Mouse (Mus musculus) liver, postnatal 0 days (tissue): ENCODE results near the gene Ctsd. TPM values are rescaled to one million over a fixed set of nuclear protein-coding genes. Genes with fewer than 3 reads are reported as not detected.

ENCODE experiments used
- ATAC-seq: fragments of 200-750 bp; cut with Nextera tagmentation; 2 replicates; pipeline ENCODE4 v1.8.0; 2017; ENCODE audit warnings: mild to moderate bottlenecking, moderate library complexity
- DNase-seq: peaks from one replicate; pipeline ENCODE4 v3.0.0-alpha.2; 2016
- H3K27ac ChIP-seq: fragments of 300-500 bp; sonication (generic); 2 replicates; pipeline ENCODE4 v1.5.1; 2014; ENCODE audit warnings: antibody characterized with exemption, moderate library complexity, mild to moderate bottlenecking, low read depth
- H3K27me3 ChIP-seq: fragments of 300-500 bp; sonication (generic); 2 replicates; pipeline ENCODE4 v1.6.1; 2014; ENCODE audit warnings: low read length, control low read depth, mixed read lengths; ENCODE audit not compliant: insufficient read depth
- H3K36me3 ChIP-seq: fragments of 300-500 bp; sonication (generic); replicated peaks from 2 replicates; pipeline ENCODE4 v1.6.1; 2014; ENCODE audit warnings: mild to moderate bottlenecking, control low read depth, low read length, moderate library complexity, mixed read lengths; ENCODE audit not compliant: insufficient read depth
- H3K4me1 ChIP-seq: fragments of 300-500 bp; sonication (generic); 2 replicates; pipeline ENCODE4 v1.6.1; 2014; ENCODE audit warnings: antibody characterized with exemption, mild to moderate bottlenecking, control low read depth; ENCODE audit not compliant: insufficient read depth
- H3K4me2 ChIP-seq: fragments of 300-500 bp; sonication (generic); 2 replicates; pipeline ENCODE4 v1.6.1; 2014; ENCODE audit warnings: low read depth, mild to moderate bottlenecking, low read length, moderate library complexity, mixed read lengths
- H3K4me3 ChIP-seq: fragments of 300-500 bp; sonication (generic); 2 replicates; pipeline ENCODE4 v1.5.1; 2014; ENCODE audit warnings: low read depth, low read length
- H3K9ac ChIP-seq: fragments of 300-500 bp; sonication (generic); replicated peaks from 2 replicates; pipeline ENCODE4 v1.6.1; 2014; ENCODE audit warnings: mild to moderate bottlenecking, moderate library complexity
- H3K9me3 ChIP-seq: fragments of 300-500 bp; sonication (generic); 2 replicates; pipeline ENCODE4 v1.6.1; 2016; ENCODE audit warnings: mild to moderate bottlenecking, control low read depth, low read length, mixed read lengths
- CTCF ChIP-seq: sonication (generic); IDR thresholded peaks from 2 replicates; pipeline ENCODE4 v1.5.1; 2016; ENCODE audit warnings: antibody characterized with exemption, low read depth
- EP300 ChIP-seq: IDR thresholded peaks from 2 replicates; pipeline ENCODE4 v1.6.1; 2016; ENCODE audit warnings: antibody characterized with exemption, low read depth, mild to moderate bottlenecking
- WGBS: fragments of 180-500 bp; shearing (Covaris S2); extraction: QIAGEN DNeasy Blood & Tissue Kit; methylation state at CpG from one replicate; pipeline ENCODE4 v1.1.7; 2014; ENCODE audit not compliant: insufficient replicate concordance; 5-methylcytosine and 5-hydroxymethylcytosine counted together
- polyA plus RNA-seq: library from polyadenylated mRNA; unstranded; fragments of >200 nt; fragmentation: Nextera tagmentation; extraction: Ambion mirVana; gene quantifications from 2 replicates; pipeline ENCODE4 v1.2.1, GENCODE M21; 2015

The Ctsd gene
- polyA plus RNA-seq, 1 experiment from 2014 or later: 324 TPM

DNA sequence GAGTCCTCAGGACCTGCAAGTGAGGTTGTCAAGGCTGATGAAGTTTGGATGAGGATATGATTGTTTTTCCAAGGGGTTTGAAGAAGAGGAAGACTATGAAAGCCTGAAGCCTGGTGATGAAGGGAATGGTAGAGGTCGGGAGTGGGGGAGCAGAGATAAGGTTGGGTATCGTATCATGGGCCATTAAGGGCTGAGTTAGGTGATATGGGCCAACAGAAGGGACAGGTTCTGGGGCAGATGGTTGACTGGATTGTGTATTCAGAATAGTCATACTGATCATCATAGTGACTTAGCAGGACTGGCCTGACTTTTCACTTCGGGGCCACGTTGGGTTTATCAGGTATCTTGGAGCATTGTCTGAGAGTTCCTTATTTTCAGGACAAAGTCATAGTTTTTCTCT, 7.6 kb upstream of the Ctsd start:
- TF ChIP-seq CTCF: no peak
- 0 out of 2 replicates have a peak, but pooled peaks have one; percentile 11 for TF ChIP-seq EP300
- Histone ChIP-seq H3K9me3 (no peaks in the 10 kb centered on the region), H3K4me2 (no peak overlapping the region), H3K27ac (peak overlapping the region; percentile 84; the same call in 1 of the 2 replicates), H3K4me1 (peaks cover 63% of the 10 kb centered on the region), H3K4me3 (no peak overlapping the region), H3K36me3 (no peaks in the 10 kb centered on the region), H3K9ac (no peak overlapping the region), H3K27me3 (no peaks in the 10 kb centered on the region)
- DNase-seq (no peak), ATAC-seq (no peak)
- WGBS: 51% methylated on average over 4 of the region's 4 CpGs

DNA sequence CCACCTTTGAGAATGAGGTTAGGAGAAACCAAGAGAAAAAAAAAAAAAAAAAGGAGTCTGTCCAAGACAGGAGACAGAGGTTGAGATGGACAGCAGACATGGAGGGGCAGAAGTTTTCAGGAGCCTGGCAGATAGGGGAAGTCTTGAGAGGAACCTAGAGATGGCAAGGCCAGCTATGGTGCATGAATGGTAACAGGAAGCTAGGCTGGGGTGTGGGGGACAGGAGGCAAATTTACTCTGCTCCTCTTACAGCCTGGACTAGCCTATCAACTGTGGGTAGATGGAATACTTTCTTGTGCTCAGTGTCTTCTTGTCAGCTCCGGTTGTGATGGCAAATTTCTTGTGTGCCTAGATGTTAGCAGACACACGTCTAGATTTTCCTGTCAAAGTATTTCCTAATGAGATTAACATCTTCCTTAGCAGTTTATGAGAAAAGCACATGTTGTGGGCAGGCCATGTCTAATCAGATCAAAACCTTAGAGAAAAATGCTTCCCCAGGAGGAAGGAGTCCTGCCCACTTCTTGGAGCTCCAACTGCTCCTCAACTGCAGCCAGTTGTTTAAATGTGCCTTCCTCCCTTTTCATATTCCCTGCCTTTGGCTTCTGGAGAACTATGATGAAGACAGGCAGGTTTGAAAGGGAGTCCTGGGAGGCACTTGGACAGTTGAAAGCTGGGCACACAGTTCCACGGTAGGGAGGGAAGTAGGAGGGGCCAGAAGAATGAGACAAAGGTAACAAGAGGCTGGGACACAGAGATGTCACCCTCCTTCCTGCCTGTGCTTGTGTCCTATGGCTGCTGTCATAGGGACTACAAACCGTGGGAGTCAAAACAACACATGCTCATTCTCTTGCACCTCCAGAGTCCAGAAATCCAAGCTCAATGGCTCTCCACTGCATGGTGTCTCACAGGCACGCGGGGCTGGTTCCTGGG, 6.7 kb upstream of the Ctsd start:
- peaks cover 56% of the 10 kb centered on the region for H3K4me1 ChIP-seq
- no peak for TF ChIP-seq CTCF
- TF ChIP-seq EP300: no peak
- DNase-seq (no peak), ATAC-seq (no peak)
- WGBS: 40% methylated on average over 6 of the region's 6 CpGs
- H3K9ac ChIP-seq: no peak overlapping the region
- no peak overlapping the region for H3K4me3 ChIP-seq
- H3K27me3 ChIP-seq: no peaks in the 10 kb centered on the region
- peak overlapping the region; percentile 84 for H3K27ac ChIP-seq
- H3K9me3 ChIP-seq: no peaks in the 10 kb centered on the region
- no peaks in the 10 kb centered on the region for H3K36me3 ChIP-seq
- H3K4me2 ChIP-seq: no peak overlapping the region

DNA sequence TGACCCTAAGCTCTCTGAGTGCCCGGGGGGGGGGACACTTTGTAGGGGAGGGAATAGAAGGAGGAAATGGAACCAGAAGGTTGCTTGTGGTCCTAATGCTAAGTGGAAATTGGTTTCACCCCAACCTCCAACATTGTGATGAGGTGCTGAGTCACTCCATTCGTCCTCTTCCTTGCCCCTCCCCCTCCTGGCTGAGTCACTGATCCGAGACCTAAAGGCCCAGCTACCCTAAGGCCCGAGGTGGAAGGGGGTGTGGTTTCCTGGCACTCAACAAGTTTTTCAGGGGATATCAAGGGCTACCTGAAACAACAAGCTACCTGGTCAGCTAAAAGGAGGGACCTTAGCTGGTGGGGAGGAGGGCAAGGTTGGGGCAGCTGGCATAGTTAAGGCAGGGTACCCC, 5.4 kb upstream of the Ctsd start:
- WGBS: 16% methylated on average over 4 of the region's 4 CpGs
- H3K4me1 ChIP-seq: peaks cover 55% of the 10 kb centered on the region
- H3K9me3 ChIP-seq: no peaks in the 10 kb centered on the region
- H3K4me2 ChIP-seq: peak overlapping the region; percentile 48
- H3K4me3 ChIP-seq: no peak overlapping the region
- TF ChIP-seq CTCF: no peak
- TF ChIP-seq EP300: peak; percentile 74
- H3K36me3 ChIP-seq: no peaks in the 10 kb centered on the region
- DNase-seq (peak; percentile 84), ATAC-seq (peak; percentile 83)
- H3K27ac ChIP-seq: peak overlapping the region; percentile 84
- no peak overlapping the region; the same call in 1 of the 2 replicates for H3K9ac ChIP-seq
- no peaks in the 10 kb centered on the region for H3K27me3 ChIP-seq

DNA sequence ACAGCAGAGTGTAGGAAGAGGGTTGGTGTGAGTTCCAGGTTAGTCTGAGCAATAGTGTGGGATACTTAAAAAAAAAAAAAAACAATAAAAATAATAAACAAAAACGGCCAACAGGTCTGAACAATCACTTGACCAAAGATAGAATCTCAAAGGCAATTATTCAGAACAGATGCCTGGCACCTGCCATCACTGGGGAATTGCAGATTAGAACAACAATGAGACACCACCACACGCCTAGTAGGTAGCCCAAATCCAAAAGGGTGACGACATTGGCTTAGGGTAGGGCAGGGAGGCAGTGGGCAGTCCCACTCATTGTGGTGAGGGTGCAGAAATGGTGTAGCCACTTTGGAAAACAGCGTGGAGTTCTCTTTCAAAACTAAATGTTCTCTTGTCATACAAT, 3.8 kb upstream of the Ctsd start:
- Histone ChIP-seq H3K4me3 (no peak overlapping the region), H3K27ac (peak overlapping the region; percentile 84), H3K36me3 (0 out of 2 replicates have a peak, but pooled peaks cover 1% of the 10 kb centered on the region), H3K27me3 (no peaks in the 10 kb centered on the region), H3K4me1 (peaks cover 50% of the 10 kb centered on the region), H3K4me2 (peak overlapping the region; percentile 10), H3K9me3 (no peaks in the 10 kb centered on the region), H3K9ac (no peak overlapping the region)
- 74% methylated on average over 4 of the region's 4 CpGs for WGBS
- ATAC-seq: no peak
- TF ChIP-seq EP300 (no peak), CTCF (no peak)
- DNase-seq: no peak

DNA sequence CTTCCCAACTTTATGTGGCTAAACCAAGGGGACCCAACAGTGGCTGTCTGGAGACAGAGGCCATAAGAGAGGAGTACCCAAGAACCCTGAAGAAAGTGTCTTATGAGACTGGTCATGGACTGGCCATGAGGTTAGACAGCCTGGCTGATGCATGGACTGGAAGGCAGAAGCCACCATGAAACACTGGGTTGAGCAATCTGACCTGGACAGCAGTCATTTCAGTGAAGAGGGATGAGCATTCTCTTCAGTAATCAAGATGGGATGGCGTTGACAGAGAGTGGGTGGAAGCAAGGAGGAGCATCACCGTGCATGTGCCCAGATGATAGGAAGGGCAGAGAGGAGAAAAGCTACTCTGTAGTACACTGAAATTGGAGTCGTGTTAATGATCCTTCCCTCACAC, 3.3 kb upstream of the Ctsd start:
- Histone ChIP-seq H3K9me3 (no peaks in the 10 kb centered on the region), H3K36me3 (0 out of 2 replicates have a peak, but pooled peaks cover 2% of the 10 kb centered on the region), H3K4me2 (peak overlapping the region; percentile 10), H3K27me3 (no peaks in the 10 kb centered on the region), H3K4me1 (peaks cover 53% of the 10 kb centered on the region), H3K4me3 (no peak overlapping the region), H3K9ac (no peak overlapping the region), H3K27ac (peak overlapping the region; percentile 74)
- DNase-seq (no peak), ATAC-seq (no peak)
- TF ChIP-seq EP300 (no peak), CTCF (no peak)
- WGBS: 56% methylated on average over 3 of the region's 3 CpGs

DNA sequence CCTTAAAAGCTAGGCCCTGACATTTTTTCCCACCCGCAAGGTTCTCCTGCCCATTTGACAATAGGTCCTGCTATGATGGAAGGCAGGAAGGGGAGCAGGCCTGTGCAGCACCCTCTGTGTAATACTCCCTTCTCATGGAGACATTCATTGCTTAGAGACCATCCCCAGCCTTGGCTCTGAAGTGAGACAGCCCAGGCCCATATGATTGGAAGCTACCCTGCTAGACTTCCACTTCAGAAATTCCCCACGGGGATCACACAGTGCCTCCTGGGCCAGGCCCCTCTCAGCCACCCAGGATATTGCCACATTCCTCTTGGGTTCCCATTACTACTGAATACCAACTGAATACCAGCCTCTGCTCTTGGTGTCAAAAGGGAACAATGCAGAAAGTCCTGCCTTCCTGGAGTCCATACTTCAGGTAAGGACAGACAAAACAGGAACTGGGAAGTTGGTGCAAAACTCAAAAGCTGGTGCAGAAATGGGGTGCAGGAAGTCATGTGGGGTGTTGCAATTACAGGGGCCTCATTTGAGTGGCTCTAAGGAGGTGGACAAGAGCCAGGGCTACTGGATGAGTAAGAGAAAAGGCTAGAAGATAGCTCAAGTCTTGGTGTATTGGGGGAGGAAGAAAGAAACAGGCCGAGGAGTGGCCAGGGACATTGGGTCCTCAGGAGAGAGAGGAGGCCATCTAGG, 2.3 kb upstream of the Ctsd start:
- no peaks in the 10 kb centered on the region for H3K9me3 ChIP-seq
- peak overlapping the region; percentile 10 for H3K4me2 ChIP-seq
- ATAC-seq: no peak
- H3K36me3 ChIP-seq: peaks cover 11% of the 10 kb centered on the region
- peaks cover 60% of the 10 kb centered on the region for H3K4me1 ChIP-seq
- no peak overlapping the region for H3K9ac ChIP-seq
- H3K4me3 ChIP-seq: no peak overlapping the region
- DNase-seq: no peak
- 74% methylated on average over 3 of the region's 3 CpGs for WGBS
- H3K27me3 ChIP-seq: no peaks in the 10 kb centered on the region
- no peak for TF ChIP-seq EP300
- no peak for TF ChIP-seq CTCF
- peak overlapping the region; percentile 74 for H3K27ac ChIP-seq
